Mouse (Mus musculus): ENCODE data around the gene Nfe2l1. TPM values are rescaled to one million over a fixed set of nuclear protein-coding genes. Genes with fewer than 3 reads are reported as not detected.
"Not testable (repeated sequence)": the region's sequence is repeated elsewhere in the genome, so short reads cannot be mapped to it uniquely, and the experiment has no call there.

Gene Nfe2l1
- total RNA-seq, 2 experiments from 2014 or later = 30.0 to 30.2 TPM

DNA sequence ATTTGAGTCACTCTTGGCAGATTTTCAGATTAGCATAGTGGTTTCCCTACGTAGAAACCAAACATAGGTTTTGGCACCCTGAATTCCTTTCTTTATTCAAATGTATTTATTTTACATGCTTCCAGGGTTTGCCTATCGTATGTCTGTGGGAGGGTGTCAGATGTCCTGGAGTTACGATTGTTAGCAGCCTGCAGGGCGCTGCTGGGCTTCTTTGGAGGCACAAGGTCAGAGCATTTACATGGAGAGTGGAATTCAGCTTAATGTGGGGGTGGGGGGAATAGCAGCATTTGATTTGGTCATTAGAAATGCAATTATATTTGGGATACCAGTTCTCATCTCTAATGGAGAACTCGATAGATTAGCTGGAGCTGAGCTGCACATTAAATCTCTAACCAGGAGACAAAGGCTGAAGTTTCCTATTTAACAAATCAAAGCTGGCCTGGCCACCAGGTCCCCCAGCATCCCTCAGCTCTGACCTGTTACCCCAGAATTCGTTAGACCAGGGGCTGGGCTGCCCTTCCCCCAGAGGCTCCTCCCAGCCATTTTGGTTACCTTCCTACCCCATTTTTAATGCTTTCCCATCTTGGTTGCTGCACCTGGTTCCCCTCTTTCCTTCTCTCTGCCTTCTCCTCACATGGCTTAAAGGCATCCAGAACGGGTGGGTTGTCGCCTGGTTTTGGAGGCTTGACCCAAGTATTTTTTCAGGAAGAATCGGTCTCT, 42.9 kb downstream of the Nfe2l1 start:
- no peak for ATAC-seq (ENCODE audit: poor library complexity, severe bottlenecking)

DNA sequence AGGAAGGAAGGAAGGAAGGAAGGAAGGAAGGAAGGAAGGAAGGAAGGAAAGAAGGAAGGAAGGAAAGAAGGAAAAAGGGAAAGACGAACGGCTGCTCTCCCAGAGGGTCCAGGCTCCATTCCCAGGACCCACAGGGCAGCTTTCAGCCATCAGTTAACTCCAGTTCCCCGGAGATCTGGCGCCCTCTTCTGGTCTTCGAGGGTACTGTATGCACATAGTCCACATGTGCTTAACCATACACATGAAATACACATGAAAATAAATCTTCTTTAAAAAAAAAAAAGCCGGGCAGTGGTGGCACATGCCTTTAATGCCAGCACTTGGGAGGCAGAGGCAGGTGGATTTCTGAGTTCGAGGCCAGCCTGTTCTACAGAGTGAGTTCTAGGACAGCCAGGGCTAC, 44.9 kb downstream of the Nfe2l1 start:
- ATAC-seq (ENCODE audit: poor library complexity, severe bottlenecking) = peak; percentile 42

DNA sequence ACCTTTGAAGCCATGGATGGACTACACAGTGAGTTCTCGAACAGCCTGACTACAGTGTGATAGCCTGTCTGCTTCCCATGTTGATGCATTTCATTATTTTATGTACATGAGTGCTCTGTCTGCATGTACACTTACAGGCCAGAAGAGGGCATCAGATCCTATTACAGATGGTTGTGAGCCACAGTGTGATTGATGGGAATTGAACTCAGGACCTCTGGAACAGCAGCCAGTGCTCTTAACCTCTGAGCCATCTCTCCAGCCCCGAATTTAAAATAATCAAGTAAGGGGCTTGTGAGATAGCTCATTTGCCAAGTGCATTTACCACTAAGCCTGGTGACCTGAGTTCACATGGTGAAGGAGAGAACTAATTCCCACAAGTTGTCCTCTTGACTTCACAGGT, 48.3 kb downstream of the Nfe2l1 start:
- no peak for ATAC-seq (ENCODE audit: poor library complexity, severe bottlenecking)

DNA sequence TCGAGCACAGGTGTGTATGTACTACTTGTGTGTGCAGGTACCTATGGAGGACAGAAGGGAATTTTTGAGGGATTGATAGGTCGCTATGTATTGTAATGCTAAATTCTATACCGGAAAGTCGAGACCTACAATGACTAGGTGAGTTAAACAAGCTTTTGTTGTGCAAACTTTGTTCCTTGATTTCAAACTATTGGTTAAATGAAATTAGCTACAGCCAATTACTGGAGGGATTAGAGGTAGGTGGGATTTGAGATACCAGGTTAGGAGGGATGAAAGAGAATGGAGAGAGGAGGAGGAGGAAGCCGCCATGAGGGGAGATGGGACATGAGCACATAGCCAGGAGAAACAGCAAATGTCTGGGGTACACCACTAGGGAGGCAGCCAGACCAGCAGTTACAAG, 49.5 kb downstream of the Nfe2l1 start:
- no peak for ATAC-seq (ENCODE audit: poor library complexity, severe bottlenecking)

DNA sequence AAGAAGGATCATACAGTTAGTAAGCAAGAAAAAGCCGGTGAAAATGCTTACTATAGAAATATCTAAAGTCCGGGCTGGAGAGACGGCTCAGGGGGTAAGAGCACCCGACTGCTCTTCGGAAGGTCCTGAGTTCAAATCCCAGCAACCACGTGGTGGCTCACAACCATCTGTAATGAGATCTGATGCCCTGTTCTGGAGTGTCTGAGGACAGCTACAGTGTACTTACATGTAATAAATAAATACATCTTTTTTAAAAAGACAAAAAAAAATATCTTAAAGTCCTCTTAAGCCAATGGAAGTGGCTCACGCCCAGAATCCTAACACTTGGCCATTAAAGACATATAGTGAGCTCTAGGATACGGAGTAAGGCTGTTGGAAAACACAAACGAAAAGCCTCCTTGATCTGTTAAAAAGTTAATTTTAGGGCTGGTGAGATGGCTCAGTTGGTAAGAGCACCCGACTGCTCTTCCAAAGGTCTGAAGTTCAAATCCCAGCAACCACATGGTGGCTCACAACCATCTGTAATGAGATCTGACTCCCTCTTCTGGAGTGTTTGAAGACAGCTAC, 51.6 kb downstream of the Nfe2l1 start:
- ATAC-seq (ENCODE audit: poor library complexity, severe bottlenecking) = not testable (repeated sequence)

DNA sequence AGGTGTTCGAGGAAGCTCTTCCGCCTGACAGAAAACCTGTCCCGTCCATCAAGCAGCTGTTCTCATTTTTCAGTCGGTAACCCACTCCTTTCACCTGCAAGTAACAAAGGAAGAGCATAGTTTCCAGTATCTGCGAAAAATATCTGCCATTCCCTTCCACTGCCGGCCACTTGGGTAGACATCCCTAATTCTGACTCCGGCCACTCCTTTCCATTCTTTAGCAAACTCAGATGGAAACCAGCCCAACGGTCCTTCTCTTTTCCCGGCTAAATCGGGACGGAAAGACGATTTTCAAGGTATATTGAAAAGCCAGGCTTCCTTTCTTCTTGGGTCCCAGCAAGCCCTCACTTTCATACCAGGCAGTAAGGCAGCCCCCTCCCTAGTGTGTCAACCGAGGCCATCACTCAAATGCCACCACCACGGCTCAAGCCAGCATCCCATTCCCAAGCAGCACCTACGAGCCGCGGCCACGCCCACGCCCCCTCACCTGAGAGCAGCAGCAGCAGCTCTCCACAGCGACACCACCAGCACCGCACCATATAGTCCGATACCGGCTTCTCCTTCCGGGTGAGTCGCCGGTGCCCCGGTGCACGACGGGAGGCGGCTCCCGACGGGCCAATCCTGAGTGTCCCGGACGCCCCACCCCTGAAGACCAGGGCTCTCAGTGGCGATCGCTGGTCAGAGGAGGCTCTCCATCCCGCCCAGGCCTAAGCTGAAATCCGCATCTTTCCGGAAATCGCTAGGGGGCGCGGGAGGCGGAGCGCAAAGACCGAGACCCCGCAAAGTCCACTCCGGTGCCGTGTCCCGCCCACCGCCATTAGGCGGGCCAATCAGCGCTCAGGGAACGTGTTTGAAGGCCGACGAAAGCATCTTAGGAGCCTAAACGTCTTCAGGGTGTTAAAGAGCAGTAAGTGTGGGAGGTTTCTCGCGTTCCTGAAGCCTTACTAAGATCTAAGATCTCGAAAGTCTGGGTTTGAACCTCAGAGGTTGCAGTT, 52.5 kb downstream of the Nfe2l1 start, which contains the start of gene Snx11:
Gene Snx11, minus strand, starts transcription at position 592 of the 995 bp plus-strand sequence.
- peak; percentile 97 for ATAC-seq (ENCODE audit: poor library complexity, severe bottlenecking)

DNA sequence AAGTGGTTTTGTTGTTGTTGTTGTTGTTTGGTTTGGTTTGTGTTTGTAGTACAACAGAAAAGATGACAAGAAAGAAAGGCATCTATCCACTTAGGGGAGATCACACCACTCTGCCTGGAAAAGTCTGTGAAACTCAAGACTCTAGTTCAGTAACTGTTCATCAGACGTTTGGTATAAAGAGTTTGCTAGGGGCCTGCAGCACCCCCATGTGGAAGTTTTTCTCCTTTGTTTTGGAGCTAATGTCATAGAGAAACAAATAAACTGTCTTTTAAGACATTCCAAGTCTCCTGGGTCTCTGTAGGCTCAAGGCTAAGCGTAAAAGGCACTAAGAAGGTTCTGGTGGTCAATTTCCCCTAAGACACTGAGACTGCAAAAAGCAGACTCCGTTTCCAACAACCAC, 53.7 kb downstream of the Nfe2l1 start:
- no peak for ATAC-seq (ENCODE audit: poor library complexity, severe bottlenecking)

DNA sequence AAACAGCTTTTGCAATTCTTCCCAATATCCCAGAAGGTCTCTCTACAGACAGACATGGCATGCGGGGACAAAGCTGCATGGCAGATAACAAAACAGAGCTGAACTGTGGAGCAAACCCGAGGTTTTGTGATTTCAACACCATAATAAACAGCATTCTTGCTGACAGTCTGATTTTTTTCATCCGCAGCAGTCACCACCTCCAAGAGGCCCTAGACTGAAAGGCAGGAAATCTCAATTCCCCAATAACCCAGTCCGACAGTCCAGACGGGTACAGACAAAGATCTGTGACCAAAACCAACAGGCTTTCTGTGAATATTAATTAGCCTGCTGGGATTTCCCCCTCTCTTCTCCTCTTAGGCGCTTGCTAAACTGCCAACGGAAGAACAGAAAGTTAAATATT, 54.1 kb downstream of the Nfe2l1 start:
- ATAC-seq (ENCODE audit: poor library complexity, severe bottlenecking) = no peak

DNA sequence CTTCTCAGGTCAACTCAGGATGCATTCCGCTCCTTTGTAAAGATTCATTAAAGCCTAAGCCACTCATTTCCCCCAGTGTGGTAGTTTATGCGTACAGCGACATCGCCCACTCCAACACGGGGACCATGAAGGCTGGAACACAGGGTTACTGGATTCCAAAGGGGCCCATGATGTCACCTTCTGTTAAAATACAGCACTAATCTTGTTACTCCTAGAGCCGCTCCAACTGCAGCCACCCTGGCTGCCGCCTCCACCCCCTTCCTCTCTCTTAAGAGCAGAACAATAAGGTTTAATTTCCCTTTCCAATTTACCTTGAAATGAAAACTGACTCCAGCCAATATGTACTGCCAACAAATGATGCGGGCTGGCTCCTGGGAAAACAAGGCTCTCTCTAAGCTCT, 54.7 kb downstream of the Nfe2l1 start:
- no peak for ATAC-seq (ENCODE audit: poor library complexity, severe bottlenecking)

DNA sequence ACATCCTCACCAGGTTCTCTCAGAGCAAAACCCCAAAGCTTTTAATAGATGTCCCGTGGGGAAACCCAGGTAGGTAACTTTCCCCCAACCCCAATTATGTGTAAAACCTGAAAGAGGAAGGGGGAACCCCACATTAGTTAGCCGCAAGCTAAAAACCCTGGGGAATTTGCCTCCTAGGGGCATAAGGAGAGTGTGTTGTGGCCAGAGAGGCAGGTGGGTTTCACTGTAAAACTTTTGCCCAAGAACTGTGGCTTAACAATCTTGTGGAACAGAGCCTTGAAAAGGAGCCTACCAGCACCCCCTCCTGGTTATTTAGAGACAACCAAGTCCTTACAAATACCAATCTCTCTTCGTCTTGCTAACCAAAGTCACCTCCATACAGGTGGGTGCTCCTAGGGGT, 55.2 kb downstream of the Nfe2l1 start:
- no peak for ATAC-seq (ENCODE audit: poor library complexity, severe bottlenecking)

DNA sequence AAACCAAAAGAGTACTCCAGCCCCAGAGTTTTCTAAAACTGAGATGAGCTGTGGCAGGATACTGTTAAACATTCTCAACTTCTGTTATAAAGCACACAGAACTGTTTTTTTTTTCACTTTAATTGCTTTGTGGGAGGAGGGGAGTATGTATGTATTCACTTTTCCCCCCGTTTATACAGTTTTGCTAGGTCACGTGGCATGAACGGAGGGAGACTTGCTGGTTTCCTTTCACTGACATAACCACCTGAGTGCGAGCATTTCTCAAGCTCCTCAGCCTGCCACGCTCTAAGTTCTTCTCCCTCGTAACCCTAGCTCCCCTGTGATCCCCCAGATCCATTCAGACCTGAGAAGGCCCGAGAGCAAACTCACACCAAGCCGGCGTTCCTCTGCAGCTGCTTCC, 57.4 kb downstream of the Nfe2l1 start:
- ATAC-seq (ENCODE audit: poor library complexity, severe bottlenecking) = no peak

DNA sequence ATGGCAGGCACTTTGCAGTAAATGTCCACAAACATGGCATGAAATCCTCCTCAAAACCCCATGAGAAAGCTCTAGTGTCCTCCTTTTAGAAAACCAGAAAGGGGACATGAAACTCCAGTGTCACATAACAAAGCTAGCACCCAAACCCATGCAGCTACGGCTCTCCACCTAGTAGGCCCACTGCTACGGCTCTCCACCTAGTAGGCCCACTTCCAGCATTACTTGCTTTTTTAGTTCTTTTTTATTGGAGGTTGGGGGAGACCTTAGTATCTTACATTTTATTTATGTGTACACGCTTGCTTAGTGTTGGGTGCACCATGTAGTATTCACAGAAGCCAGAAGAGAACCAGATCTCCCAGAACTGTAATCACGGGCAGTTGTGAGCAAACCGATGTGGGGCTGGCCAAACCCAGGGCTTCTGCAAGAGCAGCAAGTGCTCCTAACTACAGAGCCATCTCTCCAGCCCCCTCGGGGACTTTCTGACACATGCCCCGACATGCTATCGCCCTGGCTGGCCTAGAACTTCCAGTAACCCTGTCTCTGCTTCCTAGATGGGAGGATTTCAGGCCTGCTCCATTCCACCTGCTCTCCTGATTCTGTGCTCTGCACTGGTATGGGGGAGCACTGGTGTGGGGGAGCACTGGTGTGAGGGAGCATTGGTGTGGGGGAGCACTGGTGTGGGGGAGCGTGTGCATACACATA, 58.3 kb downstream of the Nfe2l1 start:
- ATAC-seq (ENCODE audit: poor library complexity, severe bottlenecking) = no peak

DNA sequence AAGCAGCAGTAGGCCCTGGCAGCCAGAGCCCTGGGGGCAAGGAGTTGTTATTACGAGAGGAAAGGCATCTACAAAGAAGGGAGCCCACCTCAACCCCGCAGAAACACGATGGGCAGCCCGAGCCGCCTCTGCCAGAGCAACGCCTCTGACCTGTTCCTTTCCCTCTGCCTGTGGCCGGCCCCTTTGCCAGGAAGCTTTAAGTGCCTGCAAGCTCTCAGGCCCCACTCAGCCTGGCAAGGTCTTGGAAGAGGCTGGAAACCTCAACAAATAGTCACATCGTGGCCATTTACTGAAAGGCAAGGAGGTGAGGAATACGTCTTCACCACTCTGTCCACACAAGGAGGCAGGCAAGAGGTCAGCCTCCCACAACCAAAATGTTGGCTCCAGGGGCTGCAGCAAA, 61.5 kb downstream of the Nfe2l1 start:
- no peak for ATAC-seq (ENCODE audit: poor library complexity, severe bottlenecking)

Other genes starting within 250 kb of the Nfe2l1 start
- 8.3 and 10.3 TPM in 2 replicates for gene Snx11, start 52.4 kb downstream of the Nfe2l1 start, total RNA-seq (2015)
- gene Snx11, start 52.4 kb downstream of the Nfe2l1 start, total RNA-seq (2017) = 25.5 and 27.4 TPM in 2 replicates
- gene Cbx1, start 40.8 kb downstream of the Nfe2l1 start, total RNA-seq (2015) = 37.7 and 39.2 TPM in 2 replicates
- gene Cbx1, start 40.8 kb downstream of the Nfe2l1 start, total RNA-seq (2017) = 60.2 and 60.5 TPM in 2 replicates
- gene Copz2, start 19.9 kb upstream of the Nfe2l1 start, total RNA-seq (2015) = 2.0 and 4.2 TPM in 2 replicates
- gene Copz2, start 19.9 kb upstream of the Nfe2l1 start, total RNA-seq (2017) = 0.28 and 0.92 TPM in 2 replicates
- gene Cdk5rap3, start 86.5 kb upstream of the Nfe2l1 start, total RNA-seq (2015) = 17.5 and 21.1 TPM in 2 replicates
- gene Cdk5rap3, start 86.5 kb upstream of the Nfe2l1 start, total RNA-seq (2017) = 23.9 and 37.3 TPM in 2 replicates
- gene Prr15l, start 98.1 kb upstream of the Nfe2l1 start, total RNA-seq (2015) = 0.07 TPM in 1 of 2 replicates, not detected in the other
- 0.16 and 0.29 TPM in 2 replicates for gene Prr15l, start 98.1 kb upstream of the Nfe2l1 start, total RNA-seq (2017)
- gene Pnpo, start 114.0 kb upstream of the Nfe2l1 start, total RNA-seq (2015) = 16.8 and 19.9 TPM in 2 replicates
- gene Pnpo, start 114.0 kb upstream of the Nfe2l1 start, total RNA-seq (2017) = 29.1 and 32.8 TPM in 2 replicates
- gene Sp2, start 153.0 kb upstream of the Nfe2l1 start, total RNA-seq (2015) = 45.7 and 46.6 TPM in 2 replicates
- gene Sp2, start 153.0 kb upstream of the Nfe2l1 start, total RNA-seq (2017) = 5.3 and 8.3 TPM in 2 replicates
- gene Sp6, start 183.4 kb upstream of the Nfe2l1 start, total RNA-seq (2015) = 0.13 TPM in 1 of 2 replicates, not detected in the other
- not detected in 2 replicates for gene Sp6, start 183.4 kb upstream of the Nfe2l1 start, total RNA-seq (2017)
- 0.48 and 1.4 TPM in 2 replicates for gene Scrn2, start 200.0 kb upstream of the Nfe2l1 start, total RNA-seq (2015)
- gene Scrn2, start 200.0 kb upstream of the Nfe2l1 start, total RNA-seq (2017) = 5.1 and 5.4 TPM in 2 replicates
- 0.55 and 0.80 TPM in 2 replicates for gene Lrrc46, start 211.4 kb upstream of the Nfe2l1 start, total RNA-seq (2015)
- not detected in 2 replicates for gene Lrrc46, start 211.4 kb upstream of the Nfe2l1 start, total RNA-seq (2017)
- 28.4 and 28.6 TPM in 2 replicates for gene Mrpl10, start 211.6 kb upstream of the Nfe2l1 start, total RNA-seq (2015)
- 18.6 and 19.7 TPM in 2 replicates for gene Mrpl10, start 211.6 kb upstream of the Nfe2l1 start, total RNA-seq (2017)
- gene Osbpl7, start 220.7 kb upstream of the Nfe2l1 start, total RNA-seq (2015) = 5.3 and 6.5 TPM in 2 replicates
- gene Osbpl7, start 220.7 kb upstream of the Nfe2l1 start, total RNA-seq (2017) = 7.1 and 7.5 TPM in 2 replicates